Mouse (Mus musculus) lung, adult 2 months (tissue): ENCODE measurements at regions not wholly inside any gene's neighbourhood (a gene's known extent, or its start where the extent isn't known, plus 50 kb on each side); places are given as distances from the start of the nearest gene placed in this dataset.

Source experiments
- CTCF ChIP-seq: fragments of 200-500 bp; IDR thresholded peaks from 2 replicates; pipeline ENCODE4 v1.5.1; 2011; ENCODE audit warnings: mild to moderate bottlenecking, low read length, control low read depth; ENCODE audit not compliant: insufficient read depth
- POLR2A ChIP-seq: fragments of 200-500 bp; IDR thresholded peaks from 2 replicates; pipeline ENCODE4 v1.6.1; 2011; ENCODE audit warnings: low read depth, mild to moderate bottlenecking, control low read depth, low read length, borderline replicate concordance; ENCODE audit errors: extremely low read depth

DNA sequence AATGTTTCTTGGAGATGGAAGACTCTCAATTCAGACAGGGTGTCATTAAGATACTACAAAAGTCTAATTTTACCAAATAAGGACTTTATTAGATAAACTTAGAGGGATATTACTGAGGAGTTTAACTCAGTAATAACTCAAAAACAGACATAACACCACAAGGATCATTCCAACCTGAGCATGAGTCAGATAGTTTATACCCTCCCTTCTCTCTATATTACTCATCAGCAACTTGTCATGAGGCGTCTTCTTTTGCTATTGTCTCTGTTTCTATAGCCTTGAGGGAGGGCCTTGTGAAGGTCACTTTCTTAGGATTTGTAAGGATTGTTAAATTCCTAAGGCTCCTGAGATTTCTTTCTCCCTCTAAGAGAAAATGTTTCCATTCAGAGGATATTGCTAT lies 307.8 kb downstream of the Tecrl start:
- TF ChIP-seq POLR2A (no peak), CTCF (no peak)
